19 mouse cellular contexts compared by ENCODE assay signal in the genomic region with DNA sequence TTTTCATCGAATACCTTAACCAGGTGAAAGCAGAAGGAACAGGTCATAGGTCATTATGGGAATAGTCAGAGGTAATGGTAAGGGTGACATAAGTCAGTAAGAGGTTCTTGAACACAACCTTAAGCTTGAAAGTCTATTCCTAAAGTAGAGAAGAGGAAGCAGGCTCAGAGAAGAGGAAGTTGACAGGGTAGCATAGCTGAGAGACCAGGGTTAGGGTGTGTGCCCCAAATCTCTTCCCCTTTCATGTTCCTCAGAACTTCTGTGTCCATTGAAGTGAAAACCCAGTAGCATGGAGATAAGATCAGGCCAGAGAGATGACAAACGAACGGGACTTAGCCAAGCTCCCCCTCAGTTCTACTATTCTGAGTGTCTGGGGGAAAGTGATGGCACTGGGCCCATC. TPM values are rescaled to one million over a fixed set of nuclear protein-coding genes. Genes with fewer than 3 reads are reported as not detected.
DNase-seq lines count a peak whose midpoint lies in the region; ATAC-seq and TF ChIP-seq lines count a peak whose summit lies in the region.
"Had no signal": no experiment of that assay in that cellular context is flagged by ENCODE, and none has a peak within 500 bp of the region (broad histone marks: within the 10 kb centered on the region; RNA-seq: fewer than 3 reads in every experiment).

No protein-coding gene starts in this region.

- 10% methylated on average over 3 of the region's 3 CpGs for WGBS in bone marrow, adult 2 months

- H3K4me3 ChIP-seq in bone marrow, adult 2 months (replicated peaks; ENCODE audit: control insufficient read depth, low read depth, low read length) = no peak overlapping the region
- H3K4me3 ChIP-seq: embryonic facial prominence, embryonic 13.5 days had no signal

- peaks cover 4% of the 10 kb centered on the region; the same call in 1 of the 2 replicates for H3K4me1 ChIP-seq in bone marrow, adult 2 months (ENCODE audit: control insufficient read depth, insufficient read depth, low read length)
- H3K4me1 ChIP-seq: embryonic facial prominence, embryonic 13.5 days had no signal

- ATAC-seq in megakaryocyte progenitor cell, adult 5-6 weeks (replicated peaks; ENCODE audit: poor library complexity) = peak; percentile 99
- ATAC-seq: activated CD4-positive, CD25-positive, alpha-beta regulatory T cell, adult 4 months; intestine, embryonic 16.5 days had no signal

- no peak for TF ChIP-seq POLR2A in bone marrow, adult 2 months (IDR thresholded peaks at IDR 0.05; ENCODE audit: borderline replicate concordance, control insufficient read depth, low read depth, low read length)

- peak; percentile 21 to 44 for DNase-seq in heart, adult 9 months (ENCODE audit: low spot score in 2 of 2)
- no peak for DNase-seq in heart, adult 8-10 months (ENCODE audit: low spot score)
- DNase-seq in A20 (ENCODE audit: low read depth, low spot score) = peak; percentile 68
- no peak for DNase-seq in kidney, postnatal 10 days
- no peak for DNase-seq in cerebellum, postnatal 25 days
- no peak for DNase-seq in kidney, adult 11 months
- DNase-seq: adrenal gland, postnatal 36 days; cerebellum, postnatal 36 days; gastrocnemius, postnatal 36 days; kidney, postnatal 25 days; retina, postnatal 1 day; thymus, postnatal 25 days had no signal

- peak overlapping the region; percentile 73; the same call in 1 of the 2 replicates for H3K27ac ChIP-seq in bone marrow, adult 2 months (ENCODE audit: control insufficient read depth, insufficient read depth, low read depth, low read length, poor library complexity)
- H3K27ac ChIP-seq: embryonic facial prominence, embryonic 13.5 days; hindbrain, embryonic 14.5 days; liver, embryonic 14.5 days had no signal

- TF ChIP-seq CTCF in bone marrow, adult 2 months (IDR thresholded peaks at IDR 0.05; ENCODE audit: control insufficient read depth, insufficient read depth, low read length) = no peak

RNA-seq across cellular contexts. Expression of a gene that starts 23.5 kb away (rescaled TPM):
- total RNA-seq in heart, adult 8-10 months (2022) = 10 to 100 TPM; 51.5 to 61.6 (median 57.9) TPM
- polyA plus RNA-seq in bone marrow, adult 2 months (2011; ENCODE audit: insufficient read depth, insufficient read length, low replicate concordance, missing spikeins) = 4.9 and 5.5 TPM in 2 replicates
- total RNA-seq in megakaryocyte progenitor cell, adult 5-6 weeks (2015) = 0.22 and 0.57 TPM in 2 replicates
- total RNA-seq in megakaryocyte progenitor cell, adult 5-6 weeks (2017) = 0.25 and 0.27 TPM in 2 replicates

Comparison
In these comparisons a context has a peak if more than half of its experiments do, and no peak if none do; other contexts are left out.
1. DNase-seq: peak in heart, adult 9 months (2 of 2) and A20 (single experiment); none in heart, adult 8-10 months (single experiment), kidney, postnatal 10 days (single experiment), cerebellum, postnatal 25 days (0 of 2) and kidney, adult 11 months (single experiment).
2. RNA of a gene that starts 23.5 kb away (total RNA-seq): 51.5 to 61.6 TPM in heart, adult 8-10 months; 0.22 to 0.57 TPM in megakaryocyte progenitor cell, adult 5-6 weeks; every median in the first group is over 10 times any median in the second.